Mouse (Mus musculus) heart, postnatal 0 days (tissue): ENCODE data around the gene Lyar.

Experiments
- CTCF ChIP-seq: IDR thresholded peaks from 2 replicates; pipeline ENCODE4 v1.5.1; 2016; ENCODE audit warnings: antibody characterized with exemption, control low read depth, low read depth
- EP300 ChIP-seq: IDR thresholded peaks from 2 replicates; pipeline ENCODE4 v1.6.1; 2016; ENCODE audit warnings: antibody characterized with exemption, low read depth

DNA sequence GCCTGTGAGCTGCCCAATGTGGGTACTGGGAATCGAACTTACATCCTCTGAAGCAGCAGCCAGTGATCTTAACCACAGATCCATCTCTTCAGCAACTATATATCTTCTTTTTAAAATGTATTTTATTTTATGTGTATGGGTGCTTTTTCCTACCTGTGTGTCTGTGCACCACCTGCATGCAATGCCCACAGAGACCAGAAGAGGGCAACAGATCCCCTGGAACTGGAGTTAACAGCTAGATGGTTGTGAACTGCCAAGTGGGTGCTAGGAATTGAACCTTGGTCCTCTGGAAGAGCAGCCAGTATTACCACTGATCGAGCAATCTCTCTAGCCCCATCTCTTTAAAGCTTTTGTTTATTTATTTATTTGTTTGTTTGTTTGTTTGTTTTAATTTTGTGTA lies 16.4 kb downstream of the Lyar start:
- TF ChIP-seq CTCF = no peak
- no peak for TF ChIP-seq EP300
